Mouse (Mus musculus): ENCODE data around the gene Gbf1.

DNA sequence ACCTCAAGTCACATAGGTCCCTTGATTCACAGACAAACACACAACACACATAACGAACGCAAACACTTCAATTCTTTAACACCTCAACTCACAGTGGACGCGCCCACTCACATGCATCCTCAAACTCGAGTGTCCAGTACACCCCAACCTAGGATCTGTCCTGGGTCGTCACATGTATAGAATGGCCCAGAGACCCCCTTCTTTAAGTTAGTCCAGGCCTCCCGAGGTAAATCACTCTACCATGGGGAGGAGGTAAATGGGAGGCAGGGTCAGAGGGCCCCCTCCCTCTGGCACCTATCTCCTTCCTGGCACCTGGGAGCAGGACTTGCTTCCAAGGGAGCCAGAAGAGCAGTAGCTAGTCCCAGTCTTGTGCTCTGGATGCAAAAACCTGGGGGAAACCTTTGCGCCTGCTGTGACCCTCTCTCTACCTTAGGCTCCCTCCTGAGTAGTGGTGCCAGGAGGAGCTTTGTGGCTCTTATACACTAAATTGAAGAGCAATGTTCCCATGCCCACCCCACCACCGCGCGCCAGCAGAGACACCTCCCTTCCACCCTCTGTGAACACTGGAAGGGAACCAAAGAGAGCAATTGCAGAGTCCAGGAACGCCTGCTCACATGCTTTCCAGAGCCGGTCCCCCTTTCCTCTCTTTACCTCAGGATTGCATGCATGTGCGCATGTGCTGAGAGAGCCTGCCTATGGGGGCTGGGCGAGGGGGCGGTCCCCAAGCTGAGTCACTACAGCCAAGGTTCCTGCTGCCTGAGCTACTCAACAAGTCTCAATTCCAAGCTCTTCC is 166.5 kb downstream of the Gbf1 start:
- no peak for TF ChIP-seq POLR2A (IDR thresholded peaks at IDR 0.05; ENCODE audit: borderline replicate concordance, low read depth, low read length)
- TF ChIP-seq CTCF (IDR thresholded peaks at IDR 0.05; ENCODE audit: low read depth, low read length), result no peak

Measured in bone marrow macrophage, adult 2 months (primary cell).